Mouse (Mus musculus) adrenal gland, postnatal 4 days (tissue): ENCODE results near the gene Mapk3. TPM values are rescaled to one million over a fixed set of nuclear protein-coding genes. Genes with fewer than 3 reads are reported as not detected.

Experiments used
- DNase-seq, 2 experiments: peaks; one replicate each; pipeline ENCODE4 v3.0.0; 2021 to 2022; ENCODE audit warnings: low spot score in 2 of 2, mixed read lengths in 2 of 2
- total RNA-seq, 2 experiments: library from RNA; stranded (reverse); gene quantifications; 2 replicates each; pipeline ENCODE4 v1.2.3; 2021

Mapk3 gene
- total RNA-seq, 2 experiments from 2014 or later: 162 to 172 TPM

DNA sequence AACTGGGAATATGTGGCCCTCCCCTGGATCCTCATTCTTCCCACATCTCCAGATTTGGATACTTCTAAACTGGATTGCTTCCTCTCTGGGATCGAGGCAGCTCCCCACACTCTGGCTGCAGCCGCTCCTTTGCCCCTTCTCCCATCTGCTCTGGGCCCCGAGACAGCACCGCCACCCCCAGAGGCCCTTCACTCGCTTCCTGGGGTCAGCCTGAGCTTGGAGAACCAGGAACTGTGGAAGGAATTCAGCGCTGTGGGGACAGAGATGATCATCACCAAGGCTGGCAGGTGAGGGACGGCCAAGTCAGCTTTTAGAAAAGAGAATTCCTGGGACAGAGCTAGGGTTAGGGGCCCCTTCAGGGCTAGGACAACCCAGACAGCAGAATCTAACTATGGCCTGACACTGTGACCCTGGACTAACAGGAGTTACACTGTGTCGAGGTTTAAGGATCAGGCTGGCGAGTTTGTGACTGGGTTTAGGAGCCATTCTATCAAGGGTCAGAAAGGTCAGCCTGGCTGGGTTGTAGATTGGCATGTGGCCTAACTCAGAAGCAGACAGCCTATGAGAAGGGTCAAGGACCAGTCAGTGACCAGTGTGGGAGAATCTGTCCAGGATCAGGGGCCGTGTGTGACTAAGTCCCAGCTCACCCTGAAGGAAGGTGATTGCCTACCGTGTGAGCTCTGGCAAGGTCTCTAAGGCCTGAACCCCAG, 22.4 kb downstream of the Mapk3 start:
- no peak for DNase-seq

DNA sequence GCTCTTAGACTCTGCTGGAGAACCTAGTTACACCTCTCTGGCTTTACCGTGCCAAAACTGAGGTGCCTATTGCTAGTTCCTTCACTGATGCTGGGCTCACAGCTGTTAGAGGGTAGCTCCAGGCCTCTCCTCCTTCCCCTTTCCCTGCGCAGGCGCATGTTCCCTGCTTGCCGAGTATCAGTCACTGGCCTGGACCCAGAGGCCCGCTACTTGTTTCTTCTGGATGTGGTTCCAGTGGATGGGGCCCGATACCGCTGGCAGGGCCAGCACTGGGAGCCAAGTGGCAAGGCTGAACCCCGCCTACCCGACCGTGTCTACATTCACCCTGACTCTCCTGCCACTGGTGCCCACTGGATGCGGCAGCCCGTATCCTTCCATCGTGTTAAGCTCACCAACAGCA, 23.3 kb downstream of the Mapk3 start:
- no peak for DNase-seq

DNA sequence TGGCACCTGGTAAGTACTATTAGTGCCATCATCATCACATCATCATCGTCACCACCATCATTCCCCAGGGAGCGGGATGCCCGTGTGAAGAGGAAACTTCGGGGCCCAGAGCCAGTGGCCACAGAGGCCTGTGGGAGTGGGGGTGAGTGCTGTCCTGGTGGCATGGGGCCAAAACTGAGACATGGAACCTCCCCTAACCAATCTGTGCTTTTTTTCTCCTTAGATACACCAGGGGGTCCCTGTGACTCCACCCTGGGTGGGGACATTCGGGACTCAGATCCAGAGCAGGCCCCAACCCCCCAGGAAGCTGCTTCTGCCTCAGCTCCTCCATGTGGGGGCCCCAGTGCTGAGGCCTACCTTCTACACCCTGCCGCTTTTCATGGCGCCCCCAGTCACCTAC, 25.1 kb downstream of the Mapk3 start:
- no peak for DNase-seq

DNA sequence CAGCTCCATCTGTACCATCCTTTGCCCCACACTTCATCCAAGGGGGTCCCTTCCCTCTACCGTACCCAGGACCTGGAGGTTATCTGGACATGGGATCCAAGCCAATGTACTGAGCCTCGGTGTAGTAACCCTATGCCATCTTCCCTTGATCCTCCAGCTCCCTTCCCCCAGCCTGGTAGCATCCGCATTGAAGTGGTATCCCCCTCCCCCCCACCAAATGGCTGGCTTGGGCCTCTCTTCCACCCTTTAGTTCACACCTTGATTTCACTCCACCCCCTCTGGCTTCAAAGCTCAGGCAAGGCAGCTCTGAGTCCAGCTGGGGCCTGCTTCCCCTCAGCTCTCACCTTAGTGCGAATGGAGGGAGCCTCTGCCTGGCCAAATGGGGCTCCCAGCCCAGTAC, 25.7 kb downstream of the Mapk3 start:
- no peak for DNase-seq

DNA sequence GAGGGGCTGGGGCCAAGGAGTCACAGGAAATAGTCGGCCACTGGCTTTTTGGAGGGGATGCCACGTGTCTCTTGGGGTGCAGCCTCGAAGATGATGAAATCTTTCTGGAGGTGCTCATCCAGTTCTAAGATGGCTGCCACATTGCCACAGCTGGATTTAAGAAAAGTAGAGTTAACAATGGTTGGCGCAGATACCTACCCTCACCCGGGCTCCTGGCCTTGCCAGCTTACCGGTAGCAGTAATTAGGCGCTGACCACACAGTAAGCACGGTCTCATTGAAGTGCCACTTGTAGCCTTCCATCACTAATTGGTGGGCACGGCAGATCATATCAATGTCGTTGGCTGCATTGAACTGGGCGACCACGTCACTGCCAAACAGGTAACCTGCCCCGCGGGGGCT, 26.7 kb downstream of the Mapk3 start:
- DNase-seq: no peak

DNA sequence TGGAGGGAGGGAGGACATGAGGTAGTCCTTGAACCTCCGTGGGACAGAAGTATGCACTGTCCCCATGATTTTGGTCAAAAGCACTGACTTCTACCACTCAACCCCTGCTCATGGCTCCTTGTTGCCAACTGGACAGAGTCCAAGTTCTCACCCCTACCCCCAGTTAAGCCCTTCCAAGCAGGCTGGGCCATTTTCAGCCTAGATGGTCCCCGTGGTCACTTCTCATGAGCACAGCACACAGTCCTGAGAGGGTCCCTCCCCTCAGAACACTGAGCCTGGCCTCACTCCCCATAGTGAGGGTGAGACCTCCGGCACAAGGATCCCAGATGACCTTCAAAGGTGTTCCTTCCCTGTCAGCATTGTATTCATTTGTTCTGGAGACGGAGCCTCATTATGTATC, 29.7 kb downstream of the Mapk3 start:
- DNase-seq: no peak

DNA sequence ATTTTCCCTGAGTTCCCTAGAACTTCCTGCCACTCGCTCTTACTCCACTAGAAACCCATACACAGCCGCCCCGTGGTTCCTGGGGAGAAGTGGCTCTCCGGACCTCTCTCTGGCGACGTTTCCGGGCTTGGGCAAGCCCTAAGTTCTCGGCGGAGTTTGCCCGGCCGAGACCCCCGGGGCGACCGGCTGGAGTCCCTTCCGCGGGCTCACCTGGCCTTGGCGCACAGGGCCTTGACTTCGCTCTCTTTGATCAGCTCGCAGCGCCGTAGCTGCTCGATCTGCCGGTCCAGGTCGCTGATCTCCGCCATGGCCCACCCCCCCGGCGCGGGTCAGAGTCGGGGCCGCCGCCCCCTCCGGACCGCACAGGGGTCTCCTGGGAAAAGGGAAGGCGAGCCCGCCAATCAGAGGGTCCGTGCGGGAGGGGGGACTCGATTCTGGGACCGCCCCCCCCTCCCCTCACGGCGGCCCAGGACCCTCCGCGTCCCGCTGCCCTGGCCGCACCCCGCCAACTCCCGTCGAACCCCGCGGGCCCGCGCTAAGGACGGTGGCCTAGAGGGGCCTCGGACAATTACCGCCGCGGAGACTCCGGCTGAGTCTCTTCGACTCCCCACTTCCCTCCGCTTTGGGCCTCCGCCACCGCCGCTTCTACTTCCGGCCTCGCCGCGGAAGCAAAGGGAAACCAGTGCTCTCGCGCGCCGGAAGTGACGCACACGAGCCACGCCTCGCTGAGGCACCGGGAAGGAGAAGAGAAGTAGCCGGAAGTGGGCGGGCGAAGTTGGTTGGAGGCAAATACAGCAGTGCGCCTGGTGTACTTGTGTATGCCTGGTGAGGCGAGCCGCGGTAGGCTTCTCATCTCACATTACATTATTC, 32.7 kb downstream of the Mapk3 start, which contains the start of gene Ppp4c:
TSS of gene Ppp4c (minus strand) at position 646 of the 870 bp plus-strand sequence.
- DNase-seq: peak; percentile 86 to 93

DNA sequence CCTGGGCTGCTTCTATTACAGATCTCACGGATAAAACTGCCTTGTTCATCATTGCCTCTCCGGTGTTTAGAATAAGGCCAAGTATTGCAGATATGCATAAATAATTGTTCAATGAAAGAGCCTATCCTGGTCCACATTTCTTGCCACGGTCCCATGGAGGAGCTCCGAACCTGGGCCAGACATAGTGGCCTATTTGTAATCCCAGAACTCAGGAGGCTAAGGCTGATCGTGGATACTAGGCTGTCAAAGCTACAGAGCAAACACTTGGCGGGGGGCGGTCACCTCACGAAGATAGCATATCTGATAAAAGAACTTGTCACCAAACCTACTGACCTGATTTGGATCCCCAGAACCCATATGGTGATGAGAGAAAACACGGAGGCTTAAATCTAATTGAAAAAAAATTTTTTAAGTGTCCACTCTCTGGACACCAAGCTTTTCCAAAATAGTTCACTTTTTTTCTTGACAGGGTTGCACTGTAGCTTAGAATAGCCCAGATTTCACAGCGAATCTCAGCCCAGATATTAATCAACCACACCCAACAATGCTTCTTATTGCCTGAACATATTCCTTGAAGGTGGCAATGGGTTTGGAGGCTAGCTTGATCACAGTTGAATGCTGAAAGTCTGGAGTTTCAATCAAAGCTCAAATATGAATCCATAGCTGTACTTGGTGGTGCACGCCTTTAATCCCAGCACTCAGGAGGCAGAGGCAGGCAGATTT, 33.5 kb downstream of the Mapk3 start:
- no peak for DNase-seq

DNA sequence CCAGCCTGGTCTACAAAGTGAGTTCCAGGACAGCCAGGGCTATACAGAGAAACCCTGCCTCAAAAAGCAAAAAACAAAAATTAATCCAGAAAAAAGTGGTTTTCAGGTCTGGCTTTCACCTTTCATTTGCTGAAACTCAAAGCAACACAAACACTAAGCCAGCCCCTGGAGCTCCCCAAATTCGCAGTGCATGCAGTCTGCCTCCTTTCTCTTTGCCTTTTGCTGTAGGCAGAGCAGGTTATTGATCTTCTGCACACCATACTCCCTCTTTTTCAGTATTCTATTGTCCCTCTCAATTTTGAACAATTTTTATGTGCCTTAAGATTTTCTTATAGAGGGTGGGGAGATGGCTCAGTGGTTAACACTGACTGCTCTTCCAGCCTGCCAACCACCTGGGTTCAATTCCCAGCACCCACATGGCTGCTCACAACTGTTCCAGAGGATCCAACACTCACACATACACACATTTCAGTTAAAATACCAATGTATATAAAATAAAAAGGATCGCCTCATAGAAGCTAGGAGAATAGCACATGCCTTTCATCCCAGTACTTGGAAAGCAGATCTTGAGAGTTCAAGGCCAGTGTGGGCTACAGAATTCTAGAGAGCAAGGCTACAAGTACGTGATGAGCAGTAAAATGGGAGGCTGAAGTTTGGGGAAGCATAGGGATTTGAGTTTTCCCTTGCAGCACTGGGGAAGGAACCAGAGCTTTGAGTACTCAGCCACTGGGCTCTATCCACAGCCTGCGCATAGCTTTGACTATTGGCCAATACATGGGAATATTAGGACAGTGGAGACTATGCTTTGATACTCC, 34.3 kb downstream of the Mapk3 start:
- DNase-seq: no peak

DNA sequence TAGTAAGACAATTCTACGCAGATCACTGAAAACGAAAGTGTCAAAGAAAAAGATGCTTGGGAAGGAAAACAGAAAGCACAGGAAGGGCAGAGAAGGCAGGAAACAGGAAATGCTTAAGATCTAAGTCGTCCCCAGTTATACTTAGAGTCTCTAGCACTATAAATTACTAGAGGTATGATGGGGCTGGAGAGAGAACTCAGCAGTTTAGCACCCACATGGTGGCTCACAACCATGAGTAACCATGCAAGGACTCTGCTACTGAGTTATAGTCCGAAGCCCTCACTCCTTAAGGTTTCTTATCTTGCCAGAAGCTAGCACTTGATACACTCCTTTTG, 34.8 kb downstream of the Mapk3 start:
- DNase-seq: no peak

DNA sequence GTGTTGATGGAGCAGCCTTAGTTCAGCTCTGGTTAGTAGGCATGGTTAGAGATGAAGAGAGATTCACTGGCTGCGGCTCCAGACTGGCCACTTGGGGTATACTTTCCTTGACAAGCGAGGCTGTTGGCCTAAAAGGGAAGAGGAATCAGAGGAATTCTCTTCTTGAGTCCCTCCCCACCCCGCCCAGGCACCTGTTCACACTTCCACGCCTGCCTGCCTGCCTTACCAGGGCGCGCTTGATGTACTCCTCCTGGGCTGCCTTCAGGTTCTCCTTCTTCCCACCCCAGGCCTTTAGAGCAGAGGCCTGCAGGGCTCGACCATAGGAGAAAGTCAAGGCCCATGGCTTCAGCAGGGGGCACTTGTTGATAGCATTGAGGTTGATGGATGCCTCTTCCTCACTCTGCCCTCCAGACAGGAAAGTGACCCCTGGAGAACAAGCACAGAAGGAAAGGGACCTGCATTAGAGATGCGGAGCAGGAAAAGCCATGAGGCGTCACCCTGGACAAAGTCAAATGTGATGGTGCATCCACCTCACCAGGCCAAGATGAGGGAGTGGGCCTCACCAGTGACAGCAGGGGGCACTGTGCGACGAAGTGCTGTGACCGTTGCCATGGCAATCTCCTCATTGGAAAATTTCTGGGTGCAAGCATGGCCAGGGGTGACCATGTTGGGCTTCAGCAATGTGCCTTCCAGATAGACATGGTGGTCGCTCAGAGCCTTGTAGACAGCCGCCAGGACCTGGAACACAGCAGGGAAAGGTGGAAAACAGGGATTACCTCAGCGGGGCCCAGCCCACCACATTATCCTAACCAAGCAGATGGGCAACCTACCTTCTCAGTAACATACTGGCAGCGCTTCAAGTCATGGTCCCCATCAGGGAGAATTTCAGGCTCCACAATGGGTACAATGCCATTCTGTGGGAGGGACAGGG, 36.3 kb downstream of the Mapk3 start:
- DNase-seq: no peak

DNA sequence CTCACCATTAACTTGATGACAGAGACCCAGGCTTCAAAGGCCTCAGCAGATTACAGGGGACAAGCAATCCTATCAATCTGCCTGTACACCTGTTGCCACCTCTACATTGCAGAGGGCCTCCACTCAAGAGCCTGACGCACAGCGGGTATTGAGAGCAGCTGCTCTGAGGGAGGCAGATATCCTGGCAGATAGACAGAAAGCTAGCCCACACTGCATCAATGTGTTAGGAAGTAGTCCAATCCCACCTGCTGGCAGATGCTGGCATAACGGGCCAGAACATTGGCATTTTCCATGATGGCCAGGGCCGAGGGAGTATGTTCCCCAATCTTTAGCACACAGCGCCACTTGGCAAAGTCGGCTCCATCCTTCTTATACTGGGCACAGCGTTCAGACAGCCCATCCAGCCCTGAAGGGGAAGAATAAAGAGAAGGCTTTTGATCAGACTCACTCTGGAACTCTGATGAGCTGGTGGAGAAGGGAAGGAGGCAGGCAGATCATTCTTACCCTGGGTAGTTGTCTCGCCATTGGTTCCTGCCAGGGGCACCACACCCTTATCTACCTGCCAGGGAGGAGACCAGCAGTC, 37.0 kb downstream of the Mapk3 start:
- DNase-seq: no peak

DNA sequence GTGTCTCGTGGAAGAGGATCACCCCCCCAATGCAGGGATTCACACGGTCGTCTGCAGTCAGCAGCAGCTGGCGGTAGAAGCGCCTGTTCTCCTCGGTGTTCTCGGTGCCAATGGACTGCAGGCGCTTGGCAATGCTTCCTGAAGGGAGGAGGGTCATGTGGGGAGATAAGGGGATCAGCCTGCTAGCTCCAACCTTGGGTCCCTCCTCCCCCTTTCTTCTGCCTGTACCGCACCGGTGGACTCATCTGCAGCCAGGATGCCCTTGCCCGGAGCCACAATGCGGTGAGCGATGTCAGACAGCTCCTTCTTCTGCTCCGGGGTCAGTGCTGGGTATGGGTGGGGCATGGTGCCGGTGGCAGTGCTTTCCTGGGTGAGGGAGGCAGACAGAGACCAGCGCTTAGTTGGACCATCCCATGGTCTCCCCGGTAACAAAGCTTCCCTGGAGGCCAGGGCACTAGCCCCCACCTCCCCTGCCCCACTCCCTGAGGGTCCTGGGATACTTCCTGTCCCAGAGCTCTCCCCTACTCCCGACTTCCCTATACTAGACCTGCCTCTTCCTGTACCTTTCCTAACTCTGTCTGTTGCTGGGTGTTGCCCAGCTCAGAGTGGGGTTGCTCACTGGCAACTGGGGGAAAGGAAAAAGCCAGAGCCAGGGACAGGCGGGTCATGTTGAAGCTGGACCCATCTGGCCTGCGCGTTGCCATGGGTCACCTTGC, 38.2 kb downstream of the Mapk3 start, which contains the start of gene Fam57b:
TSS of gene Fam57b (plus strand) at position 258 of the 716 bp plus-strand sequence.
- DNase-seq: peak in 1 of 2 experiments; percentile 52

DNA sequence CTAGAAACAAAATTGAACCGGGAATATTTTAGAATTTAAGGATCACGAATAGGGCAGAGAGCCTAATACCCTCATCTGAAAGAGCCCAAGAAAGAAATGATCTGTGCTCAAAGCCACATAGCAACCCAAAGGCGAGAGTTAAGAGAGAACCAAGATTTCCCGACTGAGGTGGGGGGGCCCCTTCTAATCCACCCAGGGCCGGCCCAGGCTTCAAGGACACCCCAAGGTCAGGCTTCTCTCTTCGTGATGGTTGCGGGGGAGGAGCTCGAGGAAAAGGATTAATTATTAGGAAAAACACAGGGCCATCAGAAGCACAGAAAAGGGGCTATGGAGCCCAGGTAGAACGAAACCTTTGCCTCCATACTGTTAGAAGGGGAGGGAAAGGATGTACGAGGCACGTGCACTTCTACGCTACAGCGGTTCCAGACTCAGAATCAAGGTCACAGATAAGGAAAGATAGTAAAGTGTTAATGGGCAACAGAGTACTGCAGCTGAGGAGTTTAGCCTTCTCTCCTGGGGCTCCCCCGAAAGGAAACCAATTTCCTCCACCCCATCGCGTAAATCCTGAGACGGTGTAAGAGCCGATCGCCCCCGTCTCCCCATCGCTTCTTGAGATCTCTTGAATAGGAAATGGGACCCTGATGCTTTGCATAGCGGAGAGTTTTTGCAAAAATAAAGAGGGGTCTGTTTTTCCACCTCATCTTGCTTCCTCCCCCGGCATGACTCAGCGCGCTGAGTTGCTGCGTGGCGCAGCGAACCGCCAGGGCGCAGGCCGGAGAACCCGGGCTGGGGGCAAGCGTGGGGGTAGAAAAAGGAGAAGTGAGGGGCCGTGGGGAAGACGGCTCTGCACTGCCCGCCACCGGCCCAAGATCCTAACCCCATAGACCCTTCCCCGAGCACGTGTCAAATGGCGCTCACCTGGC, 39.0 kb downstream of the Mapk3 start:
- no peak for DNase-seq

DNA sequence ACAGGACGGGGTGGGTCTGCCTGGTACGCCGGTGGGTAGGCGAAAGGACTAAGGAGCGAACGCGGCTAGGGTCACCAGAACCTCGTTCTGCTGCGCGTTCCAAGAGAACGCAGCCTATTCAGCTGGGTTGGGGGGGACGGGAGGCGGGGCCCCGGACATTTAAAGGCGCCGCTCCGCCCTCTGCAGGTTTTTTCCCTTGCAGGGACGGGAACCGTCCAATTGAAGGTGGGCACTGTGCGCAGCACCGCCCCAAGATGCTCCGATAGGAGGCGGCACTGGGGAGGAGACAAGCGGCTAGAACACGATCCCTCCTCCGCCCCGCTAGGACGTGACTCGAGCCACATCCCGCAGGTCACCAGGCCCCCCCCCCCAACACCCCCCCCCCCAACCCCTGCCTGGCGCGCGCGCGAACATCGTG, 39.7 kb downstream of the Mapk3 start:
- peak; percentile 91 to 95 for DNase-seq

DNA sequence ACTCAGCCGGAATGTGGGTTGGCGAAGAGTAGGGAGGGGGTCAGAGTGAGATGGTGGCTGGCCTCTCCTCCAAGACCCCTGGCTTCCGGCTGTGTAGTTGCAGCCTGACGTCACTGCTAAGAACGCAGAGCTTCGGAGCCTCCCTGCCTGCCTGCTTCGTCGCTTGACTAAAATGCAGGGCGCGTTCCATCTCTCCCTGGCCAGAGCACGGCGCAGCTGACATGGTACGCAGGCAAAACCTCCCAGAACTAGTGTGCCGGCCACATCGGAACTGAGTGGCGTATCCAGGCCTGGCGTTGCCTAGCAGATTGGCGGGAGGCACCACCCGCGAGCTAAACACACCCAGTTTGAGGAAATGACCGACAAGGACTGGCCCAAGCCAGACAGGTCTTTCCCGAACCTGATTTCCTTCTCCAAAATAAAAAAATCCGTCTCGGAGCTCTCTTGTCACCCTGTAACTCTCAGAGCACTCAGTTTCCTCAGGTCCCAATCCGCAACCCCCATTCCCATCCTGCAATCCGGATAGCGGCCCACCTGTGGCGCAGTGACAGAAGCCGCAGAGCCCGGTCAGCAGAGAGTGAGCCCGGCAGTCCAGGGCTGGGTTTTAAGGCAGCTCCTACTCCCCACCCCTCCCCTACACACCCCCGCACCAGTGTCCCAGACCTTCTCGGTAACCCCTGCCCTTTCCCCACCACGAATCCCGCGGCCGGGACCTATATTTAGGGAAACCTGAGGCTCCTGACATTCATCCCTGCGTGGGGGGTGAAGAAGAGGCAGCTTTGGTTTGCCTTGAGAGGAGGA, 40.3 kb downstream of the Mapk3 start:
- DNase-seq: no peak
